Mouse (Mus musculus) yolk sac, embryonic 10.5 days (tissue): ENCODE measurements around the gene Slc16a9.
"Not testable (repeated sequence)": the region's sequence is repeated elsewhere in the genome, so short reads cannot be mapped to it uniquely, and the experiment has no call there.

ENCODE experiments used
- DNase-seq: peaks from one replicate; pipeline ENCODE4 v3.0.0-alpha.2; 2017; ENCODE audit warnings: low spot score

Gene Slc16a9

GRCm38 (mm10) chr10:70244921-70245558 lies at the start of gene Slc16a9:
Gene Slc16a9, plus strand, starts transcription at chr10:70245100.
- peak; percentile 92 for DNase-seq

GRCm38 (mm10) chr10:70195279-70195678 lies 49.6 kb upstream of the Slc16a9 start:
- DNase-seq = peak; percentile 77

GRCm38 (mm10) chr10:70195786-70196185 lies 49.1 kb upstream of the Slc16a9 start:
- DNase-seq = peak; percentile 77

GRCm38 (mm10) chr10:70196666-70197065 lies 48.2 kb upstream of the Slc16a9 start:
- no peak for DNase-seq

- DNase-seq = no peak
Observed at GRCm38 (mm10) chr10:70197601-70198000, 47.3 kb upstream of the Slc16a9 start.

GRCm38 (mm10) chr10:70198012-70198411 lies 46.9 kb upstream of the Slc16a9 start:
- no peak for DNase-seq

GRCm38 (mm10) chr10:70198951-70199463 lies 45.9 kb upstream of the Slc16a9 start:
- no peak for DNase-seq

GRCm38 (mm10) chr10:70199466-70200210 lies 45.3 kb upstream of the Slc16a9 start:
- DNase-seq = no peak

GRCm38 (mm10) chr10:70200889-70201500 lies 43.9 kb upstream of the Slc16a9 start:
- DNase-seq = no peak

- peak; percentile 42 for DNase-seq
Observed at GRCm38 (mm10) chr10:70204505-70205399, 40.1 kb upstream of the Slc16a9 start, which contains the start of gene Mrln. Gene Mrln, plus strand, starts transcription at chr10:70204664.

- DNase-seq = no peak
Observed at GRCm38 (mm10) chr10:70211281-70211680, 33.6 kb upstream of the Slc16a9 start.

GRCm38 (mm10) chr10:70220971-70221370 lies 23.9 kb upstream of the Slc16a9 start:
- no peak for DNase-seq

GRCm38 (mm10) chr10:70222231-70222630 lies 22.7 kb upstream of the Slc16a9 start:
- DNase-seq = not testable (repeated sequence)

GRCm38 (mm10) chr10:70224571-70224970 lies 20.3 kb upstream of the Slc16a9 start:
- no peak for DNase-seq

- no peak for DNase-seq
Observed at GRCm38 (mm10) chr10:70225760-70226159, 19.1 kb upstream of the Slc16a9 start.

- DNase-seq = no peak
Observed at GRCm38 (mm10) chr10:70226608-70227007, 18.3 kb upstream of the Slc16a9 start.

GRCm38 (mm10) chr10:70230352-70230751 lies 14.5 kb upstream of the Slc16a9 start:
- DNase-seq = no peak

GRCm38 (mm10) chr10:70237936-70238335 lies 7.0 kb upstream of the Slc16a9 start:
- DNase-seq = no peak

- DNase-seq = peak; percentile 40
Observed at GRCm38 (mm10) chr10:70242751-70243444, 2.0 kb upstream of the Slc16a9 start.

- DNase-seq = peak; percentile 45
Observed at GRCm38 (mm10) chr10:70245559-70245945, 652 bp downstream of the Slc16a9 start.

- no peak for DNase-seq
Observed at GRCm38 (mm10) chr10:70246076-70246475, 1.2 kb downstream of the Slc16a9 start.
